Mouse (Mus musculus) myocyte (in vitro differentiated cells): ENCODE data around the gene Hsd17b2. TPM values are rescaled to one million over a fixed set of nuclear protein-coding genes. Genes with fewer than 3 reads are reported as not detected.

Experiments used
- H3K27me3 ChIP-seq: one replicate; pipeline ENCODE4 v1.6.1; 2011; ENCODE audit not compliant: control insufficient read depth, insufficient read depth, insufficient read length
- H3K36me3 ChIP-seq: one replicate; pipeline ENCODE4 v1.6.1; 2011; ENCODE audit not compliant: control insufficient read depth, insufficient read depth
- H3K4me2 ChIP-seq: one replicate; pipeline ENCODE4 v1.6.1; 2011; ENCODE audit warnings: low read depth, control low read depth
- H3K4me3 ChIP-seq: one replicate; pipeline ENCODE4 v1.5.1; 2011; ENCODE audit warnings: mild to moderate bottlenecking, control low read depth, moderate library complexity
- H3K79me2 ChIP-seq: one replicate; pipeline ENCODE4 v1.6.1; 2011; ENCODE audit not compliant: control insufficient read depth, insufficient read depth
- H3ac ChIP-seq: one replicate; pipeline ENCODE4 v1.6.1; 2011; ENCODE audit not compliant: control insufficient read depth, insufficient read length
- CEBPB ChIP-seq: IDR thresholded peaks from 2 replicates; pipeline ENCODE4 v1.6.1; 2011; ENCODE audit warnings: mild to moderate bottlenecking, moderate library complexity; ENCODE audit not compliant: poor library complexity, insufficient read depth, severe bottlenecking
- E2F4 ChIP-seq: IDR thresholded peaks from one replicate; pipeline ENCODE4 v1.6.1; 2011; ENCODE audit warnings: mild to moderate bottlenecking, control low read depth, moderate library complexity; ENCODE audit not compliant: insufficient read depth
- MAX ChIP-seq: IDR thresholded peaks from one replicate; pipeline ENCODE4 v1.6.1; 2011; ENCODE audit warnings: low read depth, mild to moderate bottlenecking, control low read depth
- MYOD1 ChIP-seq, 3 experiments: IDR thresholded peaks; one replicate each; pipeline ENCODE4 v1.6.1; 2011; ENCODE audit warnings: control low read depth in 2 of 3, low read depth in 2 of 3, mild to moderate bottlenecking in 2 of 3, moderate library complexity in 1 of 3; ENCODE audit not compliant: insufficient read length in 2 of 3, control insufficient read depth in 1 of 3
- MYOG ChIP-seq, 3 experiments: IDR thresholded peaks; one replicate each; pipeline ENCODE4 v1.6.1; 2011; ENCODE audit warnings: control low read depth in 2 of 3, low read depth in 2 of 3, mild to moderate bottlenecking in 2 of 3; ENCODE audit not compliant: insufficient read length in 2 of 3, control insufficient read depth in 1 of 3, insufficient read depth in 1 of 3
- POLR2A ChIP-seq: IDR thresholded peaks from one replicate; pipeline ENCODE4 v1.6.1; 2011; ENCODE audit warnings: low read depth, mild to moderate bottlenecking, control low read depth, moderate library complexity; ENCODE audit not compliant: insufficient read length
- POLR2AphosphoS2 ChIP-seq: IDR thresholded peaks from one replicate; pipeline ENCODE4 v1.6.1; 2011; ENCODE audit warnings: low read depth, control low read depth; ENCODE audit not compliant: insufficient read length
- REST ChIP-seq: IDR thresholded peaks from one replicate; pipeline ENCODE4 v1.6.1; 2011; ENCODE audit warnings: mild to moderate bottlenecking, control low read depth, moderate library complexity; ENCODE audit not compliant: insufficient read depth, insufficient read length
- SRF ChIP-seq: IDR thresholded peaks from one replicate; pipeline ENCODE4 v1.6.1; 2011; ENCODE audit warnings: low read depth; ENCODE audit not compliant: control insufficient read depth, insufficient read length
- TCF12 ChIP-seq: IDR thresholded peaks from one replicate; pipeline ENCODE4 v1.6.1; 2011; ENCODE audit warnings: mild to moderate bottlenecking, control low read depth; ENCODE audit not compliant: poor library complexity, insufficient read depth, severe bottlenecking
- TCF3 ChIP-seq: IDR thresholded peaks from one replicate; pipeline ENCODE4 v1.6.1; 2011; ENCODE audit warnings: low read depth, control low read depth; ENCODE audit not compliant: insufficient read length
- USF1 ChIP-seq: IDR thresholded peaks from one replicate; pipeline ENCODE4 v1.6.1; 2011; ENCODE audit warnings: low read depth, mild to moderate bottlenecking, control low read depth, moderate library complexity
- polyA plus RNA-seq: library from polyadenylated mRNA; unstranded; fragments of >200 nt; fragmentation: generic; extraction: Trizol; gene quantifications from one replicate; pipeline ENCODE4 v1.2.1, GENCODE M21; 2012; ENCODE audit warnings: missing spikeins

The Hsd17b2 gene
- polyA plus RNA-seq, 1 experiment, result not detected

DNA sequence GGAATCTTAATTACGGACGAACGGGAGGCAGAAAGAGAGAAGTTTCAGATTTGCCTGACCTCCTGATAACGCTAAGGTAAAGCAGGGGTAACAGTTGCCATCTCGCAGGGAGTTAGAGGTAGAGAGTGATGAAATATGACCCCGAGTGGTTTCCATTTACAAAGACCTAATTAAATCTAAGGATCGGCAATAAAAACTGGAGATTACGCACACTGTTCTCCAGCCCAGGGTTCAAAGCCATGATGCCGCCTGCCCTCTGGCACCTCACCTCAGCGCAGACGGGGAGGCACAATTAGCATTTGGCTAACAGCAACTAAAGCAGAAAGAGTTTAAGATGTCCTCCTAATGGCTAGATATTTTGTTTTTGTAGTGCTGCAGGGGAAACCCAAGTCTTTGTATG, 31.2 kb upstream of the Hsd17b2 start:
- H3K4me2 ChIP-seq, result no peak overlapping the region
- no peaks in the 10 kb centered on the region for H3K27me3 ChIP-seq
- no peaks in the 10 kb centered on the region for H3K36me3 ChIP-seq
- no peak overlapping the region for H3ac ChIP-seq
- no peaks in the 10 kb centered on the region for H3K79me2 ChIP-seq
- TF ChIP-seq SRF, result no peak
- TF ChIP-seq MYOD1 (IDR thresholded peaks at IDR 0.05; ENCODE audit: control insufficient read depth in 1 of 3, insufficient read length in 2 of 3, low read depth in 2 of 3), result no peak
- TF ChIP-seq E2F4, result no peak
- no peak for TF ChIP-seq REST
- TF ChIP-seq POLR2A, result no peak
- no peak for TF ChIP-seq POLR2AphosphoS2
- TF ChIP-seq MYOG (IDR thresholded peaks at IDR 0.05; ENCODE audit: control insufficient read depth in 1 of 3, insufficient read depth in 1 of 3, insufficient read length in 2 of 3, low read depth in 2 of 3), result no peak
- no peak for TF ChIP-seq TCF12
- TF ChIP-seq MAX, result no peak
- no peak for TF ChIP-seq CEBPB
- TF ChIP-seq TCF3, result no peak
- TF ChIP-seq USF1, result no peak
- no peak overlapping the region for H3K4me3 ChIP-seq

DNA sequence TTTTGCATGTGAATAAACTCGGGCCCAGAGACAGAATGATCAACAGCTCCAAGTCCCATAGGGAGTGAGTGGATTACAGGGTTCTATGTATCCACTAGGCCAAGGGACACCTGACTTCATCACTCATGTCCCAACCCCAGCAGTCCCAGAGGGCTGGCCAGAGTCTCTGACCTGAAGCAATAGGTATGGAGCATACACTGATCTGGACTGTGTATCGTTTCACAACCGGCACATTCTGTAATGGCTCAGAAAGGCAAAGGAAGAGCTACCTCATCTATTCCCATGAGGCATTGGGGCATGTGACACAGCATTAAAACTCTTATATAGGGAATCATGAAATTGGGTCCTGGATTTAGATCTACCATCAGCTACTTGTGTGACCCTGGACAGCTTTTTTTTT, 29.1 kb upstream of the Hsd17b2 start:
- Histone ChIP-seq H3K4me2 (no peak overlapping the region), H3ac (no peak overlapping the region), H3K79me2 (no peaks in the 10 kb centered on the region), H3K4me3 (no peak overlapping the region), H3K27me3 (no peaks in the 10 kb centered on the region), H3K36me3 (no peaks in the 10 kb centered on the region)
- TF ChIP-seq TCF3 (no peak), TCF12 (no peak), CEBPB (no peak), MYOG (IDR thresholded peaks at IDR 0.05; ENCODE audit: control insufficient read depth in 1 of 3, insufficient read depth in 1 of 3, insufficient read length in 2 of 3, low read depth in 2 of 3) (no peak), USF1 (no peak), E2F4 (no peak), SRF (no peak), MAX (no peak), MYOD1 (IDR thresholded peaks at IDR 0.05; ENCODE audit: control insufficient read depth in 1 of 3, insufficient read length in 2 of 3, low read depth in 2 of 3) (no peak), REST (no peak), POLR2AphosphoS2 (no peak), POLR2A (no peak)

DNA sequence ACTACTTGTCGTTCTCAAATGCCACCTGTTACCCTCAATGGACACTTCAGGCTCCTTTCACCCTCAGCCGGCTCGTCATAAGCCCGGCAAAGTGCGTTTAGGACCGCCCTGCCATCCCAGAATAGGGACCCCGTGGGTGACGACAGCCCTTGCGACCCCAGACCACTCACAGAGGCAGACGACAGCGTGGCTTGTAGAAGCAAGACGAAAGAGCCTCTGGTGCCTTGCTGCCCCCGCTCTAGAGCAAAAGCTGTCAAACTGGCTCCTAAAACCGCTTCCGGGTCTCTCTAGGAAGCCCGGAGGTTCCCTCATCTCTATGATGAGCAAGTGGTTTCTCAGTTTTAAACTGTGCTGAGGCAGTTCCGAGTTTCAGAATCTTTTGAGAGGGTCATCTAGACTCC, 28.3 kb upstream of the Hsd17b2 start, which contains the start of gene Sdr42e1:
Sdr42e1 (minus strand) TSS at position 260 of the 401 bp plus-strand sequence.
- Histone ChIP-seq H3K4me2 (peak within 1 kb of the TSS; percentile 42), H3K79me2 (no peaks in the 10 kb centered on the region), H3K4me3 (no peak within 1 kb of the TSS)

DNA sequence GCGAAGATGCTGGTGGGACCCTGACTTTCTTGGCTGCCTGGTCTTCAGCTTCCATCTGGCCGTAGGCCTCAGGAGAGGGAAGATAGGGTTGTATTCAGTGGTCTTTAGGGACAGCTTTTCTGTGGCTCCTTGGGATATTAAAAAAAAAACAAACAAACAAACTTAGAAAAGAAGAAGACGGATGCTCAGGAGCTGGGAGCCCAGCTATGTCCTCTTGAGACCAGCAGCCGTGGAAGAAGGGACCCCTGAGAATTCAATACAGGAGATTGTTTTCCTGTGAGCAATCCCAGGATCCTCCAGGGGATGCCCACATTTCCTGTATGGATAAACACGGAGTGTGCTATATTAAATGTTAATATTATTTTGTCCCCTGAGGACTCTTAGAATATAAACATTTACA, 26.5 kb upstream of the Hsd17b2 start:
- H3K27me3 ChIP-seq, result no peaks in the 10 kb centered on the region
- H3K4me2 ChIP-seq, result no peak overlapping the region
- no peak overlapping the region for H3K4me3 ChIP-seq
- no peaks in the 10 kb centered on the region for H3K36me3 ChIP-seq
- H3K79me2 ChIP-seq, result no peaks in the 10 kb centered on the region
- TF ChIP-seq MAX, result no peak
- no peak for TF ChIP-seq REST
- no peak for TF ChIP-seq USF1
- TF ChIP-seq CEBPB, result no peak
- TF ChIP-seq POLR2AphosphoS2, result no peak
- no peak for TF ChIP-seq POLR2A
- no peak for TF ChIP-seq SRF
- TF ChIP-seq TCF3, result no peak
- no peak for TF ChIP-seq E2F4
- TF ChIP-seq MYOD1 (IDR thresholded peaks at IDR 0.05; ENCODE audit: control insufficient read depth in 1 of 3, insufficient read length in 2 of 3, low read depth in 2 of 3), result no peak
- no peak for TF ChIP-seq MYOG (IDR thresholded peaks at IDR 0.05; ENCODE audit: control insufficient read depth in 1 of 3, insufficient read depth in 1 of 3, insufficient read length in 2 of 3, low read depth in 2 of 3)
- no peak for TF ChIP-seq TCF12
- H3ac ChIP-seq, result no peak overlapping the region

More for the DNA sequence above, 28.3 kb upstream of the Hsd17b2 start, which contains the start of gene Sdr42e1:
- Histone ChIP-seq H3ac (no peak within 1 kb of the TSS), H3K36me3 (no peaks in the 10 kb centered on the region), H3K27me3 (no peaks in the 10 kb centered on the region)
- TF ChIP-seq USF1 (no peak), MAX (no peak), TCF3 (no peak), POLR2A (no peak), CEBPB (no peak), E2F4 (no peak), SRF (no peak), POLR2AphosphoS2 (no peak), TCF12 (no peak), MYOG (IDR thresholded peaks at IDR 0.05; ENCODE audit: control insufficient read depth in 1 of 3, insufficient read depth in 1 of 3, insufficient read length in 2 of 3, low read depth in 2 of 3) (no peak), MYOD1 (IDR thresholded peaks at IDR 0.05; ENCODE audit: control insufficient read depth in 1 of 3, insufficient read length in 2 of 3, low read depth in 2 of 3) (no peak), REST (no peak)
